Mouse (Mus musculus): ENCODE results near the gene Ccdc134. TPM values are rescaled to one million over a fixed set of nuclear protein-coding genes. Genes with fewer than 3 reads are reported as not detected.
A peak's percentile ranks its signal among the peaks of the same experiment; 100 is the strongest.

Gene Ccdc134
- total RNA-seq, 2 experiments from 2014 or later = 11.1 to 12.6 TPM

- peak; percentile 98 to 100 for DNase-seq (ENCODE audit: low spot score in 2 of 2)
Measured at GRCm38 (mm10) chr15:82146770-82147610, 19.3 kb downstream of the Ccdc134 start, which contains the start of gene Srebf2. TSS of gene Srebf2 (plus strand) at chr15:82147181.

- peak; percentile 67 to 73 for DNase-seq (ENCODE audit: low spot score in 2 of 2)
Measured at GRCm38 (mm10) chr15:82147611-82148111, 19.9 kb downstream of the Ccdc134 start.

- DNase-seq (ENCODE audit: low spot score in 2 of 2) = no peak
Measured at GRCm38 (mm10) chr15:82148510-82148911, 20.8 kb downstream of the Ccdc134 start.

- DNase-seq (ENCODE audit: low spot score in 2 of 2) = no peak
Measured at GRCm38 (mm10) chr15:82150042-82150441, 22.3 kb downstream of the Ccdc134 start.

- no peak for DNase-seq (ENCODE audit: low spot score in 2 of 2)
Measured at GRCm38 (mm10) chr15:82151176-82151575, 23.5 kb downstream of the Ccdc134 start.

- no peak for DNase-seq (ENCODE audit: low spot score in 2 of 2)
Measured at GRCm38 (mm10) chr15:82152022-82152421, 24.3 kb downstream of the Ccdc134 start.

- no peak for DNase-seq (ENCODE audit: low spot score in 2 of 2)
Measured at GRCm38 (mm10) chr15:82152435-82152834, 24.7 kb downstream of the Ccdc134 start.

- no peak for DNase-seq (ENCODE audit: low spot score in 2 of 2)
Measured at GRCm38 (mm10) chr15:82156298-82156697, 28.6 kb downstream of the Ccdc134 start.

GRCm38 (mm10) chr15:82156902-82157301 is 29.2 kb downstream of the Ccdc134 start:
- DNase-seq (ENCODE audit: low spot score in 2 of 2) = no peak

GRCm38 (mm10) chr15:82158243-82159035 is 30.7 kb downstream of the Ccdc134 start:
- DNase-seq (ENCODE audit: low spot score in 2 of 2) = no peak

GRCm38 (mm10) chr15:82159471-82159870 is 31.7 kb downstream of the Ccdc134 start:
- DNase-seq (ENCODE audit: low spot score in 2 of 2) = no peak

GRCm38 (mm10) chr15:82160731-82161640 is 33.3 kb downstream of the Ccdc134 start:
- no peak for DNase-seq (ENCODE audit: low spot score in 2 of 2)

GRCm38 (mm10) chr15:82161965-82162600 is 34.4 kb downstream of the Ccdc134 start:
- no peak for DNase-seq (ENCODE audit: low spot score in 2 of 2)

- DNase-seq (ENCODE audit: low spot score in 2 of 2) = no peak
Measured at GRCm38 (mm10) chr15:82163356-82164060, 35.8 kb downstream of the Ccdc134 start.

GRCm38 (mm10) chr15:82164061-82164399 is 36.3 kb downstream of the Ccdc134 start:
- DNase-seq (ENCODE audit: low spot score in 2 of 2) = no peak

- no peak for DNase-seq (ENCODE audit: low spot score in 2 of 2)
Measured at GRCm38 (mm10) chr15:82164496-82164895, 36.8 kb downstream of the Ccdc134 start.

GRCm38 (mm10) chr15:82165332-82166239 is 37.9 kb downstream of the Ccdc134 start:
- peak; percentile 73 to 85 for DNase-seq (ENCODE audit: low spot score in 2 of 2)

- no peak for DNase-seq (ENCODE audit: low spot score in 2 of 2)
Measured at GRCm38 (mm10) chr15:82166240-82167100, 38.7 kb downstream of the Ccdc134 start.
